Mouse (Mus musculus) layer of hippocampus, adult 9-11 months (tissue): ENCODE data around the gene Mob2.

Source experiments
- DNase-seq: peaks from one replicate; pipeline ENCODE4 v3.0.0; 2022

The Mob2 gene

GRCm38 (mm10) chr7:142016562-142016961 is 44.3 kb downstream of the Mob2 start:
- DNase-seq, result no peak

- no peak for DNase-seq
These were observed 59.1 kb downstream of the Mob2 start for GRCm38 (mm10) chr7:142001597-142002340.

- no peak for DNase-seq
These were observed 60.2 kb downstream of the Mob2 start for GRCm38 (mm10) chr7:142000661-142001060.

GRCm38 (mm10) chr7:141994121-141994520 is 66.7 kb downstream of the Mob2 start:
- DNase-seq, result no peak

- no peak for DNase-seq
These were observed 69.7 kb downstream of the Mob2 start for GRCm38 (mm10) chr7:141991183-141991582.

GRCm38 (mm10) chr7:141988314-141988806 is 72.5 kb downstream of the Mob2 start:
- no peak for DNase-seq

GRCm38 (mm10) chr7:141981237-141981636 is 79.6 kb downstream of the Mob2 start:
- DNase-seq, result no peak

- DNase-seq, result no peak
These were observed 81.6 kb downstream of the Mob2 start for GRCm38 (mm10) chr7:141979247-141979646.

GRCm38 (mm10) chr7:141978003-141978402 is 82.9 kb downstream of the Mob2 start:
- no peak for DNase-seq

- DNase-seq, result no peak
These were observed 87.8 kb downstream of the Mob2 start for GRCm38 (mm10) chr7:141972831-141973619.

- DNase-seq, result no peak
These were observed 94.6 kb downstream of the Mob2 start for GRCm38 (mm10) chr7:141966281-141966680.

- DNase-seq, result no peak
These were observed 98.3 kb downstream of the Mob2 start for GRCm38 (mm10) chr7:141962521-141962920.

GRCm38 (mm10) chr7:141961491-141961890 is 99.4 kb downstream of the Mob2 start:
- no peak for DNase-seq

GRCm38 (mm10) chr7:141960926-141961325 is 99.9 kb downstream of the Mob2 start:
- no peak for DNase-seq

GRCm38 (mm10) chr7:141959133-141959532 is 101.7 kb downstream of the Mob2 start:
- no peak for DNase-seq
